Mouse (Mus musculus) Muller cell, postnatal 12 days (primary cell): ENCODE data around the gene Naip6.
"Not testable (repeated sequence)": the region's sequence is repeated elsewhere in the genome, so short reads cannot be mapped to it uniquely, and the experiment has no call there.

Experiments used
- DNase-seq: peaks from one replicate; pipeline ENCODE4 v3.0.0-alpha.2; 2015; ENCODE audit errors: inconsistent ontology term

Naip6 gene

GRCm38 (mm10) chr13:100317256-100317893, at the start of gene Naip6:
Naip6 (minus strand) TSS chr13:100317674.
- not testable (repeated sequence) for DNase-seq

DNA sequence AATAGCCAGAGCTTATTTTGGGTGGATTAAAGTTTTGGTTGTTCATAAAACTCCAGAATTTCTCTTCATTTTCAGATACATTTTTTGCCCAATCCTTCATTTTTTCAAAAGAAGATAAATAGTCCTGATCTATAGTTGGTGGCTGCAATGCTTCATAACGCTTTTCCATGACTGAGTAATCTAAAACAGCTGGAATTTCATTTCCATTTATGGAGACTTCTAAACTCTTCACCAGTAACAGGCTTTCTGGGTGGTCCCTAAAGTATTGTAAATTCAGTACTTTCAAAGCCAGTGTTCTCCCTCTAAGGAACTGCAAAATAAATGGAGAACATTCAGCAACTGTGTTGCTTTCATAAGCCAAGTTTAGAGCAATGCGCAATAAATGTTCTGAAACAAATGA, 34.8 kb upstream of the Naip6 start:
- not testable (repeated sequence) for DNase-seq

DNA sequence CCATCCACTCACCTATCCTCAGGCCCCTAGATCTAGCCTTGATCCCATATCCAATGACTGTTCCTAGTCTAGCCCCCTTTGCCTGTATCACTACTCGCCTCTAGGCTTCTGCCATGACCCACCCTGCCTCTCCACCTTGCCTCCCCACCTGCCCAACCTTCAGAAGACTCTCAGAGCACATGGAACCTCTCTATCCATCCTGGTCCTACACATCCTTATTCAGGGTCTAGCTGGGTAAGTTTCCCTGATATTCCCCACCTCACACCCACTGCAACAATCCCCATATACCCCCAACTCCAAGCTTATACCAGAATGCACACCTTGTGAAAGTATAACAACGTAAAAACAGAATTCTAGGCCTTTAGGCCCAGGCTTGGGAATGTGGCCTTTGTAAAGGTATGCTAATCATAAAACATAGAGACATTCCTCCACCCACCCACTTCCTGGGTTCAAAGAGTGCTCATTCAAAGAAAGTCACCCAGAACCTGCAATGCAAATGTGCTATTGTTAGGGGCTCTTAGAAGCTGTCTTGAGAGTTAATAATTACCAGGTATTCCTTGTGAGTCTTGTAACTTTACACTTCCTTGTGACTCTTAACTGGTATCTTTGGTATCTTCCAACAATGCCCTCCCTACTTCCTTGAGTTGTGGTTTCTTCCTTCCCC, 32.2 kb upstream of the Naip6 start:
- not testable (repeated sequence) for DNase-seq

GRCm38 (mm10) chr13:100341822-100342221, 24.3 kb upstream of the Naip6 start:
- DNase-seq: no peak

GRCm38 (mm10) chr13:100331728-100332127, 14.3 kb upstream of the Naip6 start:
- DNase-seq: not testable (repeated sequence)

DNA sequence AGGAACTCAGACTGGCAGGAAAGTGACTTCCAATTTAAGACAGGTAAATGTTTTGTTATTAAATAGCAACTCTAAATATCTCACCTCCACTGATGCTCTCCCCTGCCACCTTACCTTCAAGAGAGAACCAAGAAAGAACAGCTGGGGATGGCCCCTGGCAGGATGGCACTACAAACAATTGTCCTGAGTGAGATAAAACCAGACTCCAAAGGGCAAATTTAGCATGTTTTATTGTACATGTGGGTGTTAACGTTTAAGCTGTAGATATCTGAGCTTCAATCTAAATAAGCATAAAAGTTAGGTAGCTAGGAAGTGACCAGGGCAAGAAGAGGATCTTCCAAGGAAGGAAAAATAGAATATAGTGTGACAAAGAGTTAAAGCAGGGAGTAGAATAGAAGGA, 11.4 kb upstream of the Naip6 start:
- DNase-seq: not testable (repeated sequence)

GRCm38 (mm10) chr13:100328029-100328428, 10.6 kb upstream of the Naip6 start:
- DNase-seq: not testable (repeated sequence)

DNA sequence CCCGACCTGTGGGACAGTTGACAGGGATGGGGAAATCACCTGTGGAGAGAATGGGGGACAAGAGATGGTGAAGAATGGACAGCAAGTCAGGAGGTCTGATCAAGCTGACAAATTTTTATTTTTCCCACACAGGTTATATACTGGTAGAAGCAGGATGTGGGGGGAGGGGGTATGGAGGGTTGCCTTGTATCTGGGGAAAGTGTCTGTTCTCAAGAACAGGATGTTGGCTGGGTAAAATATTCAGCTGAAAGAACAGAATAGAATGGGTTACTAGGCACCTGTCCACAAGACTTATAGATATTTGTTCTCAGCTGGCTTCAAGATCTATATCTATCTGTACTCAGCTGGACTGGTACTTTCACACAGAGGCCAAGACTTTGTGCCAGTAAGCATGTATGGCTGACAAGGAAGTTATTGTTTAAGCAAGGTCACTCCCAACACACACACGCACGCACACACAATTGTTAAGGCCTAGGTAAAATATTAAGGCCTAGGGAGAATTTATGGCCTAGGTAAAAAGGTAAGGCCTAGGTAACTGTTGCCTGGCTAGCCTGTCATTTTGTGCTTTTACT, 4.9 kb upstream of the Naip6 start:
- DNase-seq: not testable (repeated sequence)

DNA sequence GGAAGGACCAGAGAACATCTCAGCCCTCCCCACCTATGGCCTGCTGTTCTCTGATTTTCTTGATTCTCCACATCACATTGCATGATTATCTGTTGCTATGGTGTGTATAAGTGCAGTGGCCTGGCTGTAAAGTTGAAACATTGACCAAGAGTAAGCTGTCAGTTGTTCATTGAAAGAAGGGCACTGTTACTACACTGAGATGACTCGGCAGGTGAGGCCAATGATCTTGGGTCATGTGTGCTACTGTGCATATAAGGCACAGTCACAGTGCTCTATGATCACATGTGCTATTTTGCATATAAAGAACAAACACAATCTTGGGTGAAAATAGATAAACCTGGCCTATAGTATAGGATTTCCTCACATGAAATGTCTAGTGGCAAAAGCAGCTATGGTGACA, 32.9 kb downstream of the Naip6 start:
- no peak for DNase-seq

DNA sequence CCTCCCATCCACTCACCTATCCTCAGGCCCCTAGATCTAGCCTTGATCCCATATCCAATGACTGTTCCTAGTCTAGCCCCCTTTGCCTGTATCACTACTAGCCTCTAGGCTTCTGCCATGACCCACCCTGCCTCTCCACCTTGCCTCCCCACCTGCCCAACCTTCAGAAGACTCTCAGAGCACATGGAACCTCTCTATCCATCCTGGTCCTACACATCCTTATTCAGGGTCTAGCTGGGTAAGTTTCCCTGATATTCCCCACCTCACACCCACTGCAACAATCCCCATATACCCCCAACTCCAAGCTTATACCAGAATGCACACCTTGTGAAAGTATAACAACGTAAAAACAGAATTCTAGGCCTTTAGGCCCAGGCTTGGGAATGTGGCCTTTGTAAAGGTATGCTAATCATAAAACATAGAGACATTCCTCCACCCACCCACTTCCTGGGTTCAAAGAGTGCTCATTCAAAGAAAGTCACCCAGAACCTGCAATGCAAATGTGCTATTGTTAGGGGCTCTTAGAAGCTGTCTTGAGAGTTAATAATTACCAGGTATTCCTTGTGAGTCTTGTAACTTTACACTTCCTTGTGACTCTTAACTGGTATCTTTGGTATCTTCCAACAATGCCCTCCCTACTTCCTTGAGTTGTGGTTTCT, 45.9 kb downstream of the Naip6 start:
- not testable (repeated sequence) for DNase-seq

DNA sequence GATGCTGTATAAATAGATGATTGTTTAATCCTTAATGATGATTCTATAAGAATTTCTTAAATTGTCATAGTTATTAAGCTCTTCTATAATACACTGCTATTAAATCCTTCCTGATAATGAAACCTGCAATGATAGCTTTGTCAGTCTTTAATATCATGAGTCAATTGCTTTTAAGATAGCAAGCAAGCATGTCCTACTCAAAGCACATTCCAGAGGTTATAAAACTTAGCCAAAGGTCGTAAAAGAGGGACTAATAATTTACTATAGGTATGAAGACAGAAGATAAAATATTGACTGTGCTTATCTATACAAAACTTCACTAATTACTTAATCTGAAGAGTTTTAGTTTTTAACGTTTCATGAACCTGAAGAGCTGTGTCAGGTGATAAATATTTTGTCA, 60.5 kb downstream of the Naip6 start:
- not testable (repeated sequence) for DNase-seq

DNA sequence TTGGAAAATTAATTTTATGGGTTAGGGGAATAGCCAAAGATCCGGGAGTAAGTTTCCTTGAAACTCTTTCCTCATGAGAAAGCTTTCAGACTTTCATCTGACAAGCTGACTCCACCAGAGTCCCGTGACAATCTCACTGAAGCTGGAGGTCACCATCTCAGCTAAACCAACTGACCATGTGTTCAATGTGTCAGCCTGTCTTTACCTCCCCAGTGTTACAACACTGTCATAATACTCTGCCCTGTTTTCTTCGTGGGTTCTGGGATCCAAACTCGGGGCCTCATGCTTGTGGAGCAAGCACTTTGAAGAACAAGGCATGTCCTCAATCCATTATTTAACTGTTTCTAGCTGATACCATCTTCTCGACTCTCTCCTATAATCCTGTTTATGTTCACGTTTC, 61.5 kb downstream of the Naip6 start:
- DNase-seq: not testable (repeated sequence)

DNA sequence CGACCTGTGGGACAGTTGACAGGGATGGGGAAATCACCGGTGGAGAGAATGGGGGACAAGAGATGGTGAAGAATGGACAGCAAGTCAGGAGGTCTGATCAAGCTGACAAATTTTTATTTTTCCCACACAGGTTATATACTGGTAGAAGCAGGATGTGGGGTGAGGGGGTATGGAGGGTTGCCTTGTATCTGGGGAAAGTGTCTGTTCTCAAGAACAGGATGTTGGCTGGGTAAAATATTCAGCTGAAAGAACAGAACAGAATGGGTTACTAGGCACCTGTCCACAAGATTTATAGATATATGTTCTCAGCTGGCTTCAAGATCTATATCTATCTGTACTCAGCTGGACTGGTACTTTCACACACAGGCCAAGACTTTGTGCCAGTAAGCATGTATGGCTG, 65.6 kb downstream of the Naip6 start:
- not testable (repeated sequence) for DNase-seq

GRCm38 (mm10) chr13:100246896-100247519, 70.5 kb downstream of the Naip6 start:
- not testable (repeated sequence) for DNase-seq

DNA sequence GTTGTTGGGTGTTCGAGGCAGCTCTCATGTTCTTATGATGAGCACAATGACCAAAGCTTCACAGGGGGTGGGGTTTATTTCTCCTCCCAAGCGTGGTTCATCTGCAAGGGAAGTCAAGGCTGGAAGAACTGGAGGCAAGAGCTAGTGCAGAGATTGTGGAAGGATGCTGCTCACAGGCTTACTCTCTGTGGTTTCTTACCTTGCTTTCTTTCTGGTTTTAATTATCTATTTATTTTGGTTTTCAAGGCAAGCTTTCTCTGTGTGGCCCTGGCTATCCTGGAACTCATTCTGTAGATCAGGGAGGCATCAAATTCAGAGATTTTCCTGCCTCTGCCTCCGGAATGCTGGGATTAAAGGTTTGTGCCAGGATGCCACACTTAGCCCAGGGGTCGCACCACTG, 71.3 kb downstream of the Naip6 start, which contains the start of gene Naip5:
Naip5 (minus strand) TSS at position 101 of the 400 bp plus-strand sequence.
- not testable (repeated sequence) for DNase-seq

- DNase-seq: no peak
Observed at GRCm38 (mm10) chr13:100243702-100244101, 73.8 kb downstream of the Naip6 start.
